Mouse (Mus musculus) common myeloid progenitor, adult 5-6 weeks (primary cell): ENCODE measurements around the gene Cdk5rap1. TPM values are rescaled to one million over a fixed set of nuclear protein-coding genes. Genes with fewer than 3 reads are reported as not detected.
"Not testable (repeated sequence)": the region's sequence is repeated elsewhere in the genome, so short reads cannot be mapped to it uniquely, and the experiment has no call there.

Source experiments
- ATAC-seq: replicated peaks from 2 replicates; pipeline ENCODE4 v1.8.0; 2016; ENCODE audit warnings: low read depth, mild to moderate bottlenecking, moderate TSS enrichment, inconsistent platforms; ENCODE audit not compliant: poor library complexity, severe bottlenecking
- total RNA-seq: library from RNA; stranded (forward); fragments of 200-1000, 187-1606 nt; gene quantifications from 2 replicates; pipeline ENCODE4 v1.2.3, GENCODE M21; 2017

The Cdk5rap1 gene
- total RNA-seq, 1 experiment from 2014 or later: 16.8 TPM

DNA sequence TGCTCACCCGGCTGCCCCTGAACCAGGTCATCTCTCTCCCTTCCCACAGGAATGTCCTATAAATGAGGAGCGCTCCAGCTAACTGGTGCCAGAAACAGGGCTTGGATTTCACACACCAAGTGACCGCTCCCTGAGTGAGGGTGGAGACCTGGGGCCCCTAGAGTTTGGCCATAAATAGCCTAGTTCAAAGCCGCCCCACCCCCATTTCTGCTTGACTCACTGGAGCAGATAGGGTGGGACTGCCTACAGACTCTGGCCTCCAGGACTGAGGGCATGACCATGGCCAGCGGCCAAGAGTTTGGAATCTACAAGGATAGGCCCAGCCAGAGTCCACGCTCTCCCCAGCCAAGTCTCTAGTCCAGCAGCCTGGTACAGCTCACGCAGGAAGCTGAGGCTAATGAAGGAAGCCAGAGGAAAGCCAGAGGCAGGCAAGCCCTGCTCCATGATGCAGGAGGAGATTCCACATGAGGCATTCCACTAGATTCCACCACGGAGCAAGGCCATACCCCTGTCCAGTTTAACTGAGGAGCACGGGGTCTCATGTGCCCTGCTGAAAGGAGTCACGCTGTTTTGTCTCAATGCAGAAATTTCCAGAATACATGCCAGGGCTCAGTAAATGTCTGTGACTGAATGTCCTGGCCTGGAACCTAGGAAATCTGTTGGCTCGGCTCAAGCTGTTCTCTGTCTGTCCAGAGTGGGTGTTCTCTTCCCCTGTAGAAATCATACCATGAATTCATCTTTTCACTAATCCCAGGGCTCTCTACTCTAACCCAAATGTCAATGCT is 17.6 kb upstream of the Cdk5rap1 start:
- ATAC-seq: no peak

DNA sequence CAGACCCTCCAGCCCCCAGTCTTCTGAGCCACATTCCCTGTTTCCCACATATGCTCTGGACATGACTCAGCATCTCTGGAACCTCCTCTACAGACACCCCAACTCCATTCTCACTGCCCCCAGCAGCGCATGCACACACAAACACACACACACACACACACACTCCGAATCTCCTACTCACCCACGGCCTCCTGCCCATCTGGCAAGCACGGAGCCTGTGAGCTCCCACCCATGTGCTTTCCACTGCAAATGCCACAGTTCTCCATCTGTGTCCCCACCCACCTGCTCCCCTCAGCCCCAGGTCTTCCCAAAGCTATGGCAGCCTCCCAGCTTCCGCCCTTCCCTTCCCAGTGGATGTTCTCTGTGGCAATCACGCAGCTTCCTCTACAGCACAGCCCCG is 6.3 kb upstream of the Cdk5rap1 start:
- no peak for ATAC-seq

DNA sequence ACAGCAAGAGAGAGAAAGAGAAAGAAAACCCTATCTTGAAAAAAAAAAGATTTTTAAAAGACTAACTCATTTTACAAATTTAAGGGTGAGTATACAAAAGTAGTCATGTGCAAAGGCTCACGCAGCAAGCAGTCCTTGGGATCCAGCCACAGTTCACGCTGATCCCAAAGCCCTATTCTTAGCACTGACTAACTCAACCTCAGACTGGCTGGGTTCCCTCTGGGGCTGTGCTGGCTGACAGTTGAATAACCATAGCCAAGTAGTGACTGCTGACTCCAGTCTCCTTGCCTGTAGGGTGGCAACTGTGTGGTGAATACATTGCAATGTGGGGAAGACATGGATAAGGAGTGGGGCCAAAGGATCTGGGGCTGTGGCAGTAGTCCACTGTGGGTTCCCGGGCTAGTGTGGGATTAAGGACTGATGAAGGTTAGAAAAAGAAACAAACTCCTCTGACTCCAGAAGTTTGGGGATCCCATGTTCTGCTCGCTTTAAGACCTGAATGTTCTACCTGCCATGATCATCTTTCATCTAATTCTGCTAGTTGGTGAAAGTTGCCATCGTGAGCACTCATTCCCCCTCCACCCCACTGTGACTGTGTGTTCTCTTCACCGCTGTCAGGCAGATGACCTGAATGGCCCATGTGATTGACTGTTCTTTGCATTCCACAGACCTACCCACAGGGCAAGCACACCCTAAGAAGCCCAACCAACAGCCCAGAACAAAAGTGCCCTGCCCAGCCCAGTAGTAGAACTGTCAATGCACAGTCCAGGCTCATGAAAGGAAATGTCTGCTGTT is 2.2 kb upstream of the Cdk5rap1 start:
- ATAC-seq: no peak

DNA sequence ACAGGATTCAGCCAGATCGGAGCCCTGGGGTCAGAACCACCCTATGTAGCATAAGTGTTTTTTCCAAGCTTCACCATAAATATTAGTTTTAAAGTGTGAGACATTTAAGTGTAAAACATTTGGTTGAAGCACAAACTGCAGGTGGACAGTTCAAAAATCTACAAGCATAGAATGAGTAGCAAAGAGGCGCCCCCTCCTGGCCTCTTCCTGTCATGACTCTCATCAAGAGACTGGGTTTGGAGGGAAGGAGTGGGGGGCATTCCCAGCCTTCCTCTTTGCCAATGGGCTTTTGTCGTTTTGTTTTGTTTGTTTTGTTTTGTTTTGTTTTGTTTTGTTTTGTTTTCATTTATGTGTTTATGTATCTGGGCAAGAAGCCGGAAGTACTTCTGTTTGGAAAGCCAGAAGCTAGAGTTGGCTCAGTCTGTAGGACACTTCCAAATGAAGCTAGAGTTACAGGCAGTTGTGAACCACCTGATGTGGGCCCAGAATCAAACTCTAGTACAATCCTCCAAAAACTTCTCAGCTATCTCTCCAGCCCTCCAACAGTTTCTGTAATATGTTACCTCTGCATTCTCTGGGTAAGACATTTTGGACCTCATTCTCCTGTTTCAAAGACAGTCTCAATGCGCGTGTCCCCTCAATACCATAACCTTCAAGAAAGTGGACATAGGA is 1.3 kb upstream of the Cdk5rap1 start:
- peak; percentile 57 for ATAC-seq

DNA sequence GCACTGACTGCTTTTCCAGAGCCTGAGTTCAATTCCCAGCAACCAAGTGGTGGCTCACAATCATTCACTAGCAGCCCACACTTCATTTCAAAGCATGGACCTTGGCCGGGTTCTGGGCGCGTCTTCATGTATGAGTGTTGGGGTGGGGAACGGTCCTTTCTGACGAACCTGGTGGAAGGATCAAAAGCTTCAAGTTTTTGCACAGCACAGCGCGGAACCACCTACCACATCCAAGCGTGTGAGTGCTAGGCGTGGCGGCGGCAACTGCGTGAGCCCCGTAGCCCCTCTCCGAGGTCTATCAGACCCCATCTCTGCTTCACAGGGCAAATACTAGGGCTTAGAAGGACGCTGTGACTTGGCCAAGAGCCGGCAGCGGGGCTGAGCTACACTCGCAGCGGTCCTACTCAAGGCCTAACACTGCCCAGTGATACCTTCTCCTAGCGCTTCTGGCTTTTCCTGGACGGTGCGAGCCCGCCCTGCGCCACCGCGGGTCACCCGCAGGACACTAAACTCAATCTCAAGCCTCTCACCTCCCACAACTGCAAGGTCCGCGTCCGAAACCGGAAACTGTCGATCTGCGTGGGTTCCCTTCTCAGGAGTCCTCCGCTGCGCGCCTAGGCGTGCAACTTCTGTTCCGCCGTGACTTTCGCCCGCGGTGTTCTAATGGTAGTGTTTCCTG is 520 bp downstream of the Cdk5rap1 start:
- peak; percentile 86 for ATAC-seq

DNA sequence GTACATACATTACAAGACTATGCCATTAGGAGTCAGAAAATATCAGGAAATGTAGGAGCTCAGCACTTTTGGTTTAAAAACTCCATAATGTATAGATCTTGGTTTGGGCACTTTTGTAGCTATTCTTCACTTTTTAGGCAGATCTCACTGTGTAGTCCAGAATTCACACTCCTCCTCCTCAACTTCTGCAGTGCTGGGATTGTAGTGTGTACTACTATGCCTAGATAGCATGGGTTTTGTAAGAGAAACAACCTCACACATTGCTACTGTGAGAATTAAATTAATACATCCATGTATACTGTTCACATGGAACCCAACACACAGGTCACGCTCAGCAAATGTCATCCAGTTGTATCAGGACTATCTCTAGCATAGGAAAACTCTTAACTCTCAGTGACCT is 5.3 kb downstream of the Cdk5rap1 start:
- no peak for ATAC-seq

DNA sequence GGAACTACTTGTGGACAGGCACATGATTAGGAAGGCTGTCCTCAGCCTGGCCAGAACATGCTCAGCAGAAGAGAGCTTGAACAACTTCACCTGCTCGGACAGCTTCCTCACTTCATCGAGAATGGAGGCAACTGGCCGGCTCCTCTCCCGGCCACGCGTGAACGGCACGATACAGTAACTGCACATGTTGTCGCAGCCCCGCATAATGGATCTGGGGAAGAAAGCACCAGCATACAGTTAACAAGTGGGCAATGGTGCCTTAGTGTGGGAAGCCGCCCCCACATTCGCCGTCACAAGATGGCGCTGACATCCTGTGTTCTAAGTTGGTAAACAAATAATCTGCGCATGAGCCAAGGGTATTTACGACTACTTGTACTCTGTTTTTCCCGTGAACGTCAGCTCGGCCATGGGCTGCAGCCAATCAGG is 18.8 kb downstream of the Cdk5rap1 start:
- ATAC-seq: not testable (repeated sequence)

DNA sequence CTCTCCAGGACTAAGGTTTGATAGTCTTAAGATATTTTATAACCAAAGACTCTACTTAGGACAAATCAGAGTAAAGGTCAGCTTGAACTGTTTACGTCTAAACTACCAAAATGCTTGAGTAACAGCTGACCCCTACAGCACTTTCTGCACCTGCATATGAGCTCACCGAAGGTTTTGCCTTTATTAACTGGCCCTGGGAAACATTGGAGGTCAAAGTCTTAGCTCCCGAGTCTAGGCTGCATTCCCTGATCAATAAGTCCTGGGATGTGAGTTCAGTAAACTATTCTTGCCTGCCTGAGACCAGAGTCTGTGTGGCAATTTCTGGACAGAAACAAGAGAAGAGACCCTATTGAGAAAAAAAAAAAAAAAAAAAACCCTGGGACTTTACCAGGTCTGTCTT is 24.7 kb downstream of the Cdk5rap1 start:
- no peak for ATAC-seq

DNA sequence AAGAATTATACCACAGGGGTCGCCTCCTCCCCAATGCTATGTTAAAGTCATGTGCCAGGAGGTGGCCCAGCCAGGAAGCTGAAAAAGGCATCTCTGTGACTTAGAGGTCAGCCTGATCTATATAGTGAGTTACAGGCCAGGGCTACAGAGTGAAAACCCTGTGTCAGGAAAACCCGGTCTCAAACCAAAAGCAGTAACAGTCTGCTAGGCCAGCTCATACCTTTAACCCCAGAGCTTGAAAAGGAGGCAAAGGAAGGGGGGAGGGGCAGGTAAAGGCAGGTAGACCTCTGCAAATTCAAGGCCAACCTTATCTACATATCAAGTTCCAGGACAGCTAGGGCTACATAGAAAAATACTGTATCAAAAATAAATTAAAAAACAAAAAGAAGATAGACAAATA is 33.5 kb downstream of the Cdk5rap1 start:
- no peak for ATAC-seq

DNA sequence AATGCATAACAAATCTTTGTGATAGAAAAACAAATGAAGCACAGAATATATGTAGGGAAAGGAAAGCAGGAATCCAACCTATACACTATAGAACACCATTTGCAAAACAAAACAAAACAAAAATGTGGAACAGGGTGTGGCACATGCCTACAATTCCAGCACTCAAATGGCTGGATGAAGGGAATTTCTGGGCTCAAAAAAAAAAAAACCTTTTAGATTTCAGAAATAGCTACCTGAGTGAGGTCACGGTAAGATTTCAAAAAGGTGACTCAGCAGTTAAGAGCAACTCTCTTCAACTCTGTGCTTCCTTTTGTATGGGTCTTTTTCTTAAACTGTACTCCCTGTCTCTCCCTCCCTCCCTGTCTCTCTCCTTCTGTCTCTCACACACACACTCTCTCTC is 34.6 kb downstream of the Cdk5rap1 start:
- no peak for ATAC-seq

DNA sequence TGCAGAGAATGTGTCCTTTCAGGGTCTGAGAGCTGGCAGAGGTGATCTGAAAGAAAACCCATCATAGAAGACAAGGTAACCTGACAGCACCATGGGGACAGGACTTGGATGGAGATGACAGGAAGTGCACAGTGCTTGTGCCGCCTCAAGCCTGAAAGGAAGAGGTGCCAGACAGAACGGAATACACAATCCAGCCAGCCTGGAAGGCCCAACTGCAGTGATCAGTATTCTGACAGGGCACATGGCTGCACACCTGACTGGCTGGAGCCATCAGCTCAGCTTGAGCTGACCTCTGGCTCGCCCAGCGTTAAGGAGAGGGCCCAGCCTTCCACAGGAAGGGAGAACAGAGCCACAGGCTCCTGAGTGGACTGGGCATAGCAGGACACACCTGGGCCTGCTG is 37.2 kb downstream of the Cdk5rap1 start:
- ATAC-seq: no peak

DNA sequence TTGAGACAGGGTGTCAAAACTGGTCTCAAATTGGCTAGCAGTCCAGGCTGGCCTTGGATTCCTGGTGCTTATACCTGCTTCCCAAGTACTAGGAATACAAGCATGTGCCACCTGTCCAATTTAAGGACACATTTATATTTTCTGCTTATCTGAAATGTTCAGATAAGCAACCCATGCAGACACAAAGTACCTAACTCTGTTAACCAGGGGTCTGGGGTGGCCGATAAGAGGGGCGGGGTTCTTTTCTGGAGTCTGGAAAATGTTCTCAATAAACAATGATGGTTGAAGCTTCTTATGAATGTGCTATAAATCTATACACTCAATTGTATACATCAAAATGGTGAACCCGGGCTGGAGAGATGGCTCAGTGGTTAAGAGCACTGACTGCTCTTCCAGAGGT is 46.0 kb downstream of the Cdk5rap1 start:
- ATAC-seq: no peak

DNA sequence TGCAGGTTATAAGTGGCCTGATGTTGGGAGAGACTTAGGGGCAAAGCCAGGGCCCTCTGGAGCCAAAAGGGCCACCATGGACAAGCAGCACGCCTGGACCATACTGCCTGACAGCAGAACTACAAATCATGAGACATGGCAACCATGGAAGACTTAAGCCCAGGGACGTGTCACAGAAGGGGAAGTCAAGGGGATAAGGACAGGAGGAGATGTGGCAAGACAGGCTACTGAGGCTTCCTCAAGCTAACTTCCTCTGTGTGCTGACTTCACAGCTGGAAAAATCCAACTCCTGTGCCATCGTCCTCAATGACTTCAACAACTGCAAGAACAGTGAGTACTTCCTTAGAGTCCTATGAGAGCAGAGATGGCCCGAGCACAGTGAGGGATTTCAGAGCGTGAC is 59.0 kb downstream of the Cdk5rap1 start:
- peak; percentile 85 for ATAC-seq

DNA sequence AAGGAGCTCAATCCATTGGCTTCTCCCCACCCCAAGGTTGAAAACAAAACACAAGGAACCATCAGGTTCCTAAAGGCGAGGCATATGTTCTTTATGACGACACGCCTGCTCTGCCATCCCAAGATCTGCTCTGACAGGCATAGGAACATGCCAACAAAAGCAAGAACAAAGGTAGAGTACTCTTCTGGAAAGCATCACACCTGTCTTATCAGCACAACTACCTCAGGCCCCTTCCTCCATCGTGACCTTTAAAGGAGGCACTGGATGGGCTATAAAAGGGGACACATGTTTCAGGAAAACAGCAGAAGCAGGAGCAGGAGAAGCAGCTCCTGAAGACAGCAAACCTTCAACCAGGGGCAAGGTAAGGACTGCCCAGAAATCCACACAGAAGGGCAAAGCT is 65.9 kb downstream of the Cdk5rap1 start, which contains the start of gene Bpifb9b:
Gene Bpifb9b, plus strand, starts transcription at position 301 of the 400 bp plus-strand sequence.
- ATAC-seq: not testable (repeated sequence)

DNA sequence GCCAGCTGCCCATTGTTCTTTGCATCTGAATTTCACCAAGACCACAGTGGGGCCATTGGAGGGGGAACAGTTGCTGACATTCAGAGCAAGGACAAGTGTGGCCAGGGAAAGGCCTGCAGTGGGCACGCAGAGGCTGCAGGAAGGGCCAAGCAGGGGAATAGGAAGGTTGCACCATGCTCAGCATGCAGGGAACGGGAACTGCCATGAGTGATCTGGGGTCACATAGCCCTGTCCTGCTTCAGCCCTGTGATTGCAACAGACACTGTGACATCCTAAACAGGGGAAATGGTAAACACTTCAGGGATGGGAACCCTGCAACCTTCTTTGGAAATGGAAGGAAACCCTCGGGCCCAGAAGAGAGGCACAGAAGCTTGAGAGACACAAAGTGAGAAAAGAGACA is 68.2 kb downstream of the Cdk5rap1 start:
- ATAC-seq: not testable (repeated sequence)

DNA sequence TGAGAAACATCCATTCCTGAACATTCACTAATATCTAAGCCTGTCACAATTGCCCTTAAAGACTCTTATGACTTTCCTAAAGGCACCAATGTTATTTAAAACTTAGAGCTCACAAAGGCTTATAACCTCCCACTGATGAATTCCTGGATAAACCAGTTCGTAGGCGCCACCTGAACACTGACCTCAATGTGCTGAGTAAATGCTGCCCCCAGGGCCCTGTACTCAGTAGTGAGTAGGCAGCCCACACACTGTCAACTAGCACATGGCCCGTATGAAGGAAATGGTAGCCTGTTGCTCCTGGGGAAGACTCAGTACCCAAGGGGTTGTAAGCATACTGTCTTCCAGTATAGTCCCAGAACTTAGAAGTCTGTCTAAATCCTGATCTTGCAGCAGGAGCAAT is 71.0 kb downstream of the Cdk5rap1 start:
- ATAC-seq: no peak

DNA sequence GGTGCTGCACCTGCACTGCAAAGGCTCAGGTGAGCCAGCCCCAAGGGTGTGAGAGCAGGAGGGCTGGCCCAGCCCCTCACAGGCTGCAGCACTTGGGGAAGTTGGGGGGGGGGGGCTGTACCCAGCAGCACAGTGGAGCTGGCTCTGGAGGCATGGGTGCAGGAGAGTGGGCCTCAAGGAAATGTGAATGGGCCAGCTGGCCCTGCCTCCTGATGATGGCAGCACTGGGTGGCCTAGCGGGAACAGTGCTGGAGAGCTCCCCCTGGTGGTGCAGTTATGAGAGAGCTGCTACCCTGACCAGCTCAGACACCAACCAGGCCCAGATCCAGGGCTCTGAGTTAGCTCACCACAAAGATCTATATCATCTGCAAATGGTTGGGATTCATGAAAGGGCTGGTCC is 72.3 kb downstream of the Cdk5rap1 start:
- peak; percentile 100 for ATAC-seq

DNA sequence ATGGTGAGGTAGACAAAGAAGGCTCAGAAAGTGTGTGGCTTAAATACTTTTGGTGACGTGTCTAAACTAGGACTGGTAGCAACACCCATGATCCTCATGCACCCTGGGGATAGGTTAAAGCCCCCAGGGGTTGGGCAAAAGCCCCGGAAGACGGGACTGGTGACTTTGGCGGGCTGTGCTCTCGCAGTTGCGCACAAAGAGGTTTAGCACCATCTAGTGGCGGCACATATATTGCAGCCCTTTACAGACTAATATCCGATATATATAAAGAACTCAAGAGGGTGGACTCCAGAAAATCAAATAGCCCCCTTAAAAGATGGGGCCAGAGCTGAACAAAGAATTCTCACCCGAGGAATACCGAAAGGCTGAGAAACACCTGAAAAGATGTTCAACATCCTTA is 78.1 kb downstream of the Cdk5rap1 start:
- ATAC-seq: 0 out of 2 replicates have a peak, but pooled peaks have one; percentile 54

DNA sequence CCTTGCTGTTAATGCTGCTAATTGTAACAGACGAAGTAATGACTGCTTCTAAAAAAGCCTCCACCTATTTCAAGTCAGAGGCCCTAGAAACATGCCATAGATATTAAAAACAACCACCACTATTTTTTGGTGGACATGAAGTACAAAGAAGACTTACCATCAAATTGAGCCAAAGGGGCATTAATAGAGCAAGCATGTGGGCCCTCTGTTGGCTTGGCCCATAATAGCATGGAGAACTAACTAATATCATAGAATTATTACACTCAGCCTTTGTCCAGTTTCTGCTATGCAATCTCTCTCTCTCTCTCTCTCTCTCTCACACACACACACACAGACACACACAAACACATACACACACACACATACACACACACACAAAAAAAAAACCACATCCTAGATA is 80.0 kb downstream of the Cdk5rap1 start:
- ATAC-seq: 0 out of 2 replicates have a peak, but pooled peaks have one; percentile 36

DNA sequence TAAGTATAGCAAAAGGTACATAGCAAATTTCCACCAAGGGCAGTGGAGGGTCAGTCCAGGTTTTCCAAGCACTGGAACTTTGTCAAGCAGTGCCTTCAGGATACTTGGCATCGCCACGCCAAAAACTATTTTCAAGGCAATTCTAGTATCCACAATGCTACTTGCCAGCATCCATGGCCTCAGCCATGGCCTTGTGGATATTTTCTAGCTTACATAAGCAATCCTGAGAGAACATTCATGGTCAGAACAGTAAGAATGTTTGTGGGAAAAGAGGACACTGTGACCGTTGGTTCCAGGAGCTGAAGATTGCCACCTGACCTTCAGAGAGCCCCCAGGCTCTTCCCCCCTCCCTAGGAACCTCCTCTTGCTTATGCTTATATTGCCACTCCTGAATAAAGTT is 80.9 kb downstream of the Cdk5rap1 start:
- not testable (repeated sequence) for ATAC-seq
